Mouse (Mus musculus): ENCODE data around the gene Tprg.

DNA sequence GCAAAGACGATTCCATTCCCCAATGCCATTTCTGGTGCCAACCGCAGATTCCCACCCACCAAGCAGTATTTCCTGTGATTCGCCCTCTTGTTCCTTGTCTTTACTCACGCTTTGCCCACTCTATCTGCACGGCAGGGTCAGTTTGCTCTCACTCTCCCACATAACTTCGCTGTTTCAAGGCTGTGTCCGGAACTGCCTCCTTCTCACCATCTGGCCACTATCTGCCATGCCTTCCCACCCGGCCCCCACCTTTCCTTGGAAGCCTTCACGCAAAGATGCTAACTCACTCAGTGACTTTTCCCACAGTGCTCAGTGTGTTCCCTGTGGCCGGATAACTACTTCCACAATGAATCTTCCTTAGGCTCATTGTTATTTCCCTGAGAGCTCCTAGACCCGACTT lies 21.4 kb upstream of the Tprg start:
- TF ChIP-seq CTCF (IDR thresholded peaks at IDR 0.05; ENCODE audit: low read depth, low read length): no peak
- TF ChIP-seq GATA1 (IDR thresholded peaks at IDR 0.05; ENCODE audit: borderline replicate concordance, low read length): no peak

All from G1E (cell line).